Mouse (Mus musculus): ENCODE results near the gene Pyy.

DNA sequence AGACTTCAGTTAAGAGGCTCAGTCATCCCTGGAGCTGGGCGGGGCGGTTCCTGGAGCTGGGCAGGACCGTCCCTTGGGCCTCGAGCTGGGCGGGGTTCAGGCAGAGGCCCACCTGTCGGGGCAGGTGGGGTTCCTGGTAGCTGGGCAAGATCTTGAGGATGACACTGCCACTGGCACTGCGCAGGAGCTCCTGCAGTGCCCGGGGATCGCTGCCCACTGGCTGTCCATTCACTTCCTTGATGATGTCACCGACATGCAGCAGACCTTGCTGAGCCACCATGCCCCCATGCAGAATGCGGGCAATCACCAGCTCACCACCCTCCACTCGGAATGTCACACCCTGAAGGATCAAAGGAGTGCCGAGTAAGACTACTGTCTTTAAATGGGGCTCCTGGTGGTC, 44.6 kb downstream of the Pyy start:
- no peak for TF ChIP-seq FLI1 (IDR thresholded peaks at IDR 0.05; ENCODE audit: low read length)
- TF ChIP-seq GATA1 (IDR thresholded peaks at IDR 0.05; ENCODE audit: borderline replicate concordance, low read length): no peak
